Mouse (Mus musculus): ENCODE data around the gene Tmem94.

- TF ChIP-seq CTCF (IDR thresholded peaks at IDR 0.05; ENCODE audit: low read depth, low read length) (no peak), POLR2A (IDR thresholded peaks at IDR 0.05; ENCODE audit: extremely low read depth, insufficient read depth, low read length) (no peak)
Observed at GRCm38 (mm10) chr11:115742926-115743325, 22.3 kb upstream of the Tmem94 start.
